Mouse (Mus musculus) heart, postnatal 0 days (tissue): ENCODE measurements around the gene Vcl.

Source experiments
- CTCF ChIP-seq: IDR thresholded peaks from 2 replicates; pipeline ENCODE4 v1.5.1; 2016; ENCODE audit warnings: antibody characterized with exemption, control low read depth, low read depth
- EP300 ChIP-seq: IDR thresholded peaks from 2 replicates; pipeline ENCODE4 v1.6.1; 2016; ENCODE audit warnings: antibody characterized with exemption, low read depth

DNA sequence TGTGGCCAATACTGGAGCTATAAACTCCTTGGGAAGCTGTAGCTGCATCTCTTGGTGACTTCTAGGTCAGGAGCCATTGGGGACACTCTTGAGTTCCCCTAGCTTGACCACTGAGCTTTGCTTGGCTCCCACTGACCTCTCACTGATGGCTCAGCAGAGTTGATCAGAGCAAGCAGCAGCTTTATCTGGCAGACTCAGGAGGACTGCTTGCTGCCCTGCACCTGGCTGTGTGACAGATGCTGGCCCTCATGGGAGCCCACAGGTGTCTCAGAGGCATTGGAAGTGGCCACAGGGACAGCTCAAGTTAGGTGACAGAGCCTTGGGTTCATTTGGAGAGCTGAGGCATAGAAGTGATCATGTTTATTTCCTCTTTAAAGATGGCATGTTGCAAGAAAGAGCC is 98.3 kb downstream of the Vcl start:
- TF ChIP-seq CTCF, result no peak
- TF ChIP-seq EP300, result no peak
